Mouse (Mus musculus) bone marrow macrophage, adult 2 months (primary cell): ENCODE results near the gene Brd2.

Source experiments
- CTCF ChIP-seq: IDR thresholded peaks from 2 replicates; pipeline ENCODE4 v1.5.1; 2012; ENCODE audit warnings: low read depth, mild to moderate bottlenecking, low read length, moderate library complexity
- POLR2A ChIP-seq: IDR thresholded peaks from 2 replicates; pipeline ENCODE4 v1.6.1; 2012; ENCODE audit warnings: mild to moderate bottlenecking, low read depth, low read length, borderline replicate concordance

DNA sequence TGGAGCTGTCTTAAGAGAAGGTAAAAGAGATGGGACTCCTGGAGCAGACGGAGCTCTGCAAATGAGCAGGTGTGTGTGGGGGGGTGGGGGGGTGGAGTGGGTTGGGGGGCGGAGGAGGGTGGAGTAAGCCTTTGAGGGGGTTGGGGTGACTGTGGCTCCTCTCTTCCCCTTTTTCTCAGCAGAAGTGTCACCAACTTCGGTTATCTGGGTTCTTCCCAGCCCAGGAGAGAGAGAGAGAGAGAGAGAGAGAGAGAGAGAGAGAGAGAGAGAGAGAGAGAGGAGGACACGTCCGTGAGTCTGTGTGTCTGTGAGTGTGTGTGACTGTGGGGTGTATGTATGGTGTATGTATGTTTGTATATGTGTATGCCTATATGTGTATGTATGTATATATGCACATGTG is 21.0 kb upstream of the Brd2 start:
- TF ChIP-seq CTCF (no peak), POLR2A (no peak)
